Mouse (Mus musculus) adrenal gland, postnatal 10 days (tissue): ENCODE measurements around the gene Fam19a4. TPM values are rescaled to one million over a fixed set of nuclear protein-coding genes. Genes with fewer than 3 reads are reported as not detected.
"Not testable (repeated sequence)": the region's sequence is repeated elsewhere in the genome, so short reads cannot be mapped to it uniquely, and the experiment has no call there.

Source experiments
- DNase-seq: peaks from one replicate; pipeline ENCODE4 v3.0.0; 2021; ENCODE audit warnings: mixed read lengths
- total RNA-seq, 2 experiments: library from RNA; stranded (reverse); gene quantifications; 2 replicates each; pipeline ENCODE4 v1.2.3; 2021

Fam19a4 gene
- total RNA-seq, 2 experiments from 2014 or later, result 0.45 to 0.58 TPM

DNA sequence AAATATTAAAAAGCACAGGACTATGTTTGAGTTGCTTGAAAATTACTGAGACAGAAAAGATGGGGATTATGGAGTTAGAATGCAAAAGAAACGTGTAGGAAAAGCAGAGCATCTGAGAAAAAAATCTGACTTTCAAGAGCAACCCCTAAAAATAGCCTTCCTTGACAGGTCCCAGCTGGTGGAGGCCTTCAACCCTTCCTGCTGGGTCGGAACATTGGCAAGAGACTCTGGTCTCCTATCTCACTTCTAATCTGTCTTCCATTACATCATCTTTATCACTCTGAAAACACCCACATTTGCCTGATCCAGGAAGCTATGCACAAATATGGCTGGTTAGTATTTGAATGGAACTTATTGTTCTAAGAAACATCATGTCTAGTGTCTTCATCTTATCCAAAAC lies 115.4 kb downstream of the Fam19a4 start:
- DNase-seq, result peak; percentile 1

DNA sequence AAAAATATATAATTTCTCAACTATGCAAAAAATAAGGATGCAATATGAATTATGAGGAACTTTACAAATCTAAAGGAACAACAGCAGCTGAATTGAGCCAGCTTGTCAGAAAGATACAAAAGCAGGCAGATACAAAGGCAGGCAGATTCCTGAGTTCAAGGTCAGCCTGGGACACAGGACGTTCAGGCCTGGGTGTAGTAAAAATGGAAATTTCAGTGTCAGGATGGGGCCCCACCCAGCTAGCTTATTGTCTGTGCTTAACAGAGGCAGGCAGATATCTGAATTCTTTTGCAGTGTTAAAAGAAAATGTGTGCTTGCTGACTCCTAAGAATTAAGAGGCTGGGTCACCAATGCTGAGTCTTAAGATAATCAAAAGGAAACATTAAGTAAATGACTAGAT lies 124.4 kb downstream of the Fam19a4 start:
- DNase-seq, result no peak

DNA sequence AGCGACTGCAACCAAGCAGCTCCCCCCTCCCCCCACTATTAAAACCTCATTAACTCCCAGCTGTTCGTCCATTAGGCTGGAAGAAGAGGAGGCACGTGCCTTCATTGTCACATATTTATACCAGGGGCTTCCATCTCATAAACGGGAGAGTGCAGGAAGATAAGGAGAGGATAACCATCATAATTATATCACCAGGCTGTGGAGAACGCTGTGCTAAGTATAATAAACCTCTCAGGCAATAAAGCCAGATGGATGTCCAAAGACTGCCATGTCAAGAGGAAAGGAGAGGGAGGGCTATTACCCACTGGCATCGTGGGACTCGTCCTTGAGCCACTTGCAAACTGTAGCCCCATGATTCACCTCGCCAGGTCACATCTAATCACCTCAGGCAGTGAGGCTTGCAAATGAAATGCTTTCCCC lies 151.1 kb downstream of the Fam19a4 start:
- no peak for DNase-seq

DNA sequence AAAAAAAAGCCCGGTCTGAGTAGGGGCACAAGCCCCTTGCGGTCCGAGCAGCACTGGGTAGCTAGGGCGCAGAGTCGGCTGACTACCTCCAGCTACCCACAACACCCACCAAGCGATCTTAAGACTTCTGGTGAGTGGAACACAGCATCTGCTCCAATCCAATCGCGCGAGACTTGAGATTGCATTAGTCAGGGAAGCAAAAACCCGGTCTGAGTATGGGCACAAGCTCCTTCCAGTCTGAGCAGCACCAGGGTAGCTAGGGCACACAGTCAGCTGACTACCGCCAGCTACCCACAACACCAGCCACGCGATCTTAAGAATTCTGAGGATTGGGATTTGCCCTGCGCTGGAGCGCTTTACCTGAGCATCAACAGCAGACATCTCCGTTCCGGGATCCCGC lies 183.1 kb downstream of the Fam19a4 start:
- DNase-seq, result not testable (repeated sequence)

DNA sequence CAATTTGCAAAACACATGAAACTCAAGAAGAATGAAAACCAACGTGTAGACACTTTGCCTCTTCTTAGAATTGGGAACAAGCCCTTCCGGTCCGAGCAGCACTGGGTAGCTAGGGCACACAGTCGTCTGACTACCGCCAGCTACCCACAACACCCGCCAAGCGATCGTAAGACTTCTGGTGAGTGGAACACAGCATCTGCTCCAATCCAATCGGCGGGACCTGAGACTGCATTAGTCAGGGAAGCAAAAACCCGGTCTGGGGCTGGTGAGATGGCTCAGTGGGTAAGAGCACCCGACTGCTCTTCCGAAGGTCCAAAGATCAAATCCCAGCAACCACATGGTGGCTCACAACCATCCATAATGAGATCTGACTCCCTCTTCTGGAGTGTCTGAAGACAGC lies 183.6 kb downstream of the Fam19a4 start:
- not testable (repeated sequence) for DNase-seq

DNA sequence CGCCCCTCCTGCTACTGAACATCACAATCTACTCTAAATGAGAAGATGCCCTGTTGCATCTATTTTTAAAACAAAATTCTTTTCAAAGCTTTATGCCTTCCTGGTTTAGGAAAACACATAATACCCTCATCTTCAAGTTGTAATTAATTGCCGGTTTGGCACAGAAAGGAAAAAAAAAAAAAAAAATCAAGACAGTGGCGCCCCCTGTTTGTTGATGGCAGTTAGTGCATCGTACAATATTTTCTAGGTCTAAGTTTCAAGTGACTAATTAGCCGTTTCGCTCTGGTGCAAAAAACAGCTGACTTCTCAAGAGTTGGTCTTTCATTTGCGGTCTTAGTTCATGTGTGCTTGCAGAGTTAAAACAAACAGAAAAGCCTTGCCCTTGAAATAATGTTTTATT lies 207.1 kb downstream of the Fam19a4 start:
- no peak for DNase-seq

DNA sequence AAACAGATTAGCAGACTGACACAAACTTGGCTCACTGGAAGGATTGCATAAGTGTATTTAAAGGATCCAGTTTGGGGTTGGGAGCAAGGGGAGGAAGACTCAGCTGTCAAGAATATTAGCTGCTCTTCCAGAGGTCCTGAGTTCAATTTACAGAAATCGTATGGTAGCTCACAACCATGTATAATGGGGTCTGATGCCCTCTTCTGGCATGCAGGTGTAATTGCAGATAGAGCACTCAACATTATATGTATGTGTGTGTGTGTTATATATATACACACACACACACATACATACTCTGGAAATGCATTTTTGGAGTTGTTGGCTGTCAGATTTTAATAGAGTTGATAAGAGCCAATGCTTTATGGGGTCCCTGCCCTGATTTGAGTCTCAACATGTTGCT lies 216.3 kb downstream of the Fam19a4 start:
- peak; percentile 11 for DNase-seq

DNA sequence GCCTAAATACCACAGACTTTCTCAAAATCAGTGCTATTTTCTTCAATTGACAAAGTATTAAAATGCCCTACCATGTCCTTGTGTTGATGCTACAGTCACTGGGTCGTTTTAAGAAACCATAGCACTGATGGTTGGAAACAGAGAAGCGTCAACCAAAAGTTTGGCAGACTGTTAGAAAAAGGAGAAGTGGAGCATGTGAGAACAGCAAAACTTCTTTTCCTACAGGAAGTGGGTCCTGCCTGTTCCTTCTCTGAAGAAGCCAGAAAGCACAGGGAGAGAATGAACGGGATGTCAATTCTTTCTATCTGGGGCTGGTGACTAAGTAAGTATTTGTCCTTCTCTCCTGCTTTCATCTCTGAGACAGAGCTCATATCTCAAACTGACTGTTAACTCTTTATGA lies 219.6 kb downstream of the Fam19a4 start:
- no peak for DNase-seq

DNA sequence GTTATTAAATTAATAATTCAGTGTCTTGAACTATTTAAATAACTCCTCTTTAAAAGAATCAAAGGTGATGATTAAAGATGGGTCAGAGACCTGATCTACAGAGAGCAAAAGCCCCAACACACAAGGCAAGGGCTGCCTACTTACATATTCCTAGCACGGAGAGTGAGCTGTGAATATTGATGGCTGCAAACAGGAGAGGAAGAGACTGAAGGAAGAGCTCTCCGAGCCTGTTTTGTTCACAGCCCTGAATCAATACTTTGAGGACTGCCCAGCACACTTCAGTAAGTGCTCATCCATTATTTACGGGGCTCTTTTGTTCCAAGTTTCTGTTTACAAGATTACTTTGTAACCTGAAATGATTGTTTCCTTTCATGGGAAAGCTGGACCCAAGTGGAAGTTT lies 233.6 kb downstream of the Fam19a4 start:
- DNase-seq, result no peak

DNA sequence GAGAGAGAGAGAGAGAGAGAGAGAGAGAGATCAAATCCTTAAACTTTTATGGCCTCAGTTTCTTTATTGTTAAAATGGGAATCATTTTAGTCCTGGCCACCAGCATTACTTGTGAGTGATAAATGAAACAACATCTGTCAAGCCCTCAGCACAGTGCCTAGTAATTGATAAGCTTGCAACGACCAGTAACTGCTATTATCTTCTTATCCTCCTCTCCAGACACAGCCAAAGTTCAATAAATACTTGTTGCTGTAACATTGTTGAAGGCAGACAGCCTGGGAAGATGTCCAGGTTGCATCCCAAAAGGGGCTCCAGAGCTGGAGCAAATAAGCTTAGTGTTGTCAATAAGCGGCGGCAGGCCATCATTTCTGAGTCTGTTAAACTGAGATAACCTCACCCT lies 257.2 kb downstream of the Fam19a4 start:
- no peak for DNase-seq

DNA sequence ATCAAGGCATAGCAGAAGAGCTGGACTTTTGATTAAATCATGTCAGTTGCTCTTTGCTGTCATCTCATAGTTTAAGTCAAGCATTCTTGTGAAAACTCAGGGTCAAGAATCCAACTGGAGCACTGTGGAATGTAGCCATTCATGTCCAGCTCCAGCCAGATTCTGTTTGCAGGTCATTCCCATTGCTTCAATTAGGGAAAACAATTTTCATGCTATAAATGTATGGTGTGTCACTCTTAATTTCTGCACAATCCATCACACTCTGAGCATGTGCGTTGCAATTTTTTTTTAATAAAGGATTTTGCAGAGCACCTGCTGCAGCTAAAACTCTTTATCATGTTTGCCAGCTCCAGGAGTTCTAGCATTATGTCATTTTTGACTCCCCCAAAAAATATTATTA lies 261.5 kb downstream of the Fam19a4 start:
- no peak for DNase-seq

DNA sequence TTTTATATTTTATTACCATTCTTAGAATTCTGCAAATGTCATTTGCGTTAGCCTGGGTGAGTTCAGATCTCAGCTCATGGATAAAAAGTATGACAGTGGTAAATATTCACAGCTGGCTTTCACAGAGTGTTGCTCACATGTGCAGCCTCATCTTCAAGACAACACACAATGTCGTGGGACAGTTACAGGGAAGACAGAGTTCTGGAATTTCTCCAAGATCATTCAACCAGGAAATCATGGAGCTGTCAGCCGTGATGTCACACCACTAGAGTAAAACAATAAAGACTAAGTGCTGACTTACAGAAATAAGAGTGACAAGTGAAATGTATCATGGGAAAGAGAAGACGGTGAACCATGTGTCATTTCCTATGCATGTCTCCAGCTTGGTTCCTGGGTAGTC lies 262.8 kb downstream of the Fam19a4 start:
- DNase-seq, result no peak

Other genes with a start within 250 kb of the Fam19a4 start
- gene Eogt, start 88.8 kb upstream of the Fam19a4 start, total RNA-seq, result 10 to 100 TPM; 34.2 to 49.2 TPM
- 10 to 100 TPM; 37.0 to 43.5 TPM for gene Tmf1, start 118.7 kb upstream of the Fam19a4 start, total RNA-seq
- 10 to 100 TPM; 59.4 to 66.5 TPM for gene Uba3, start 145.2 kb upstream of the Fam19a4 start, total RNA-seq
- gene Arl6ip5, start 150.3 kb upstream of the Fam19a4 start, total RNA-seq, result 10 to 100 TPM; 79.0 to 91.6 TPM
- gene Lmod3, start 192.3 kb upstream of the Fam19a4 start, total RNA-seq, result 10 to 100 TPM in 1 of 2 experiments, 1 to 10 TPM in 1; 3.1 to 17.1 TPM